Mouse (Mus musculus): ENCODE data around the gene Sspn. TPM values are rescaled to one million over a fixed set of nuclear protein-coding genes. Genes with fewer than 3 reads are reported as not detected.
A peak's percentile ranks its signal among the peaks of the same experiment; 100 is the strongest.

The Sspn gene
- total and polyA plus RNA-seq, 3 experiments: 0.04 to 0.14 (median 0.13) TPM

- H3K27ac ChIP-seq (ENCODE audit: insufficient read depth, low read depth): peak overlapping the region; percentile 37
- DNase-seq (ENCODE audit: extremely low read depth): peak; percentile 51
- dilution Hi-C loops (cut with MboI; ENCODE audit: extremely low pct_ligation_motif_present, extremely low pct_unique_long_range_greater_than_20kb, low sequenced_read_pairs) (no loop called here), in situ Hi-C loops (cut with MboI; ENCODE audit: low pct_ligation_motif_present, low pct_unique_long_range_greater_than_20kb, low sequenced_read_pairs) (no loop called here)
- H3K9me3 ChIP-seq (replicated peaks; ENCODE audit: low read length): no peaks in the 10 kb centered on the region
- no peak overlapping the region for H3K4me3 ChIP-seq (replicated peaks in 1 of 3; ENCODE audit: low read depth in 2 of 3, low read length in 2 of 3, poor library complexity in 1 of 3)
- no peaks in the 10 kb centered on the region for H3K79me2 ChIP-seq (replicated peaks; ENCODE audit: control insufficient read depth, extremely low read depth, insufficient read depth, poor library complexity, severe bottlenecking)
- TF ChIP-seq SIN3A (IDR thresholded peaks at IDR 0.05; ENCODE audit: low read length): peak; percentile 58; the same call in 1 of the 2 replicates
- TF ChIP-seq CHD1 (IDR thresholded peaks at IDR 0.05; ENCODE audit: low read depth, low read length): 0 out of 2 replicates have a peak, but pooled peaks have one; percentile 29
- no peak for TF ChIP-seq POLR2A (IDR thresholded peaks at IDR 0.05; ENCODE audit: low read depth, low read length)
- peak; percentile 36; the same call in 1 of the 2 replicates for TF ChIP-seq BHLHE40 (IDR thresholded peaks at IDR 0.05; ENCODE audit: low read depth, low read length)
- TF ChIP-seq CHD2 (IDR thresholded peaks at IDR 0.05; ENCODE audit: low read length): peak; percentile 28; the same call in 1 of the 2 replicates
- TF ChIP-seq KAT2A (IDR thresholded peaks at IDR 0.05; ENCODE audit: insufficient replicate concordance, low read length): 0 out of 2 replicates have a peak, but pooled peaks have one; percentile 2
- peak; percentile 8; the same call in 1 of the 2 replicates for TF ChIP-seq TCF12 (IDR thresholded peaks at IDR 0.05; ENCODE audit: low read depth, low read length)
- TF ChIP-seq ZMIZ1 (IDR thresholded peaks at IDR 0.05; ENCODE audit: low read depth, low read length): 0 out of 2 replicates have a peak, but pooled peaks have one; percentile 56
- TF ChIP-seq ETS1 (conservative IDR thresholded peaks at IDR 0.05; ENCODE audit: low read depth, low read length): peak; percentile 31; the same call in 1 of the 2 replicates
- peak; percentile 1; the same call in 1 of the 2 replicates for TF ChIP-seq SMC3 (IDR thresholded peaks at IDR 0.05; ENCODE audit: low read depth, low read length)
- peak; percentile 28; the same call in 1 of the 2 replicates for TF ChIP-seq MAFK (IDR thresholded peaks at IDR 0.05; ENCODE audit: insufficient replicate concordance, low read length)
- TF ChIP-seq TBP (conservative IDR thresholded peaks at IDR 0.05; ENCODE audit: low read depth, low read length): 0 out of 2 replicates have a peak, but pooled peaks have one; percentile 11
- no peak for TF ChIP-seq ZC3H11A (IDR thresholded peaks at IDR 0.05; ENCODE audit: low read depth, low read length)
- TF ChIP-seq ZKSCAN1 (IDR thresholded peaks at IDR 0.05; ENCODE audit: borderline replicate concordance, low read depth, low read length): no peak
- H3K4me2 ChIP-seq (ENCODE audit: insufficient read depth, low read depth, poor library complexity, severe bottlenecking): peak overlapping the region; percentile 32; the same call in 1 of the 2 replicates
- no peak overlapping the region for H3K9ac ChIP-seq (ENCODE audit: insufficient read depth, low read depth)
- peaks cover 51 to 59% of the 10 kb centered on the region in 2 experiments for H3K4me1 ChIP-seq (ENCODE audit: control insufficient read depth in 1 of 2, insufficient read depth in 2 of 2)
- H3K27me3 ChIP-seq (replicated peaks): no peaks in the 10 kb centered on the region
- H3K36me3 ChIP-seq (replicated peaks in 1 of 2; ENCODE audit: control insufficient read depth in 1 of 2, insufficient read depth in 1 of 2, low read length in 1 of 2): peaks cover 0 to 43% of the 10 kb centered on the region in 2 experiments
Observed at GRCm38 (mm10) chr6:146001396-146002191, 70.2 kb downstream of the Sspn start.

DNA sequence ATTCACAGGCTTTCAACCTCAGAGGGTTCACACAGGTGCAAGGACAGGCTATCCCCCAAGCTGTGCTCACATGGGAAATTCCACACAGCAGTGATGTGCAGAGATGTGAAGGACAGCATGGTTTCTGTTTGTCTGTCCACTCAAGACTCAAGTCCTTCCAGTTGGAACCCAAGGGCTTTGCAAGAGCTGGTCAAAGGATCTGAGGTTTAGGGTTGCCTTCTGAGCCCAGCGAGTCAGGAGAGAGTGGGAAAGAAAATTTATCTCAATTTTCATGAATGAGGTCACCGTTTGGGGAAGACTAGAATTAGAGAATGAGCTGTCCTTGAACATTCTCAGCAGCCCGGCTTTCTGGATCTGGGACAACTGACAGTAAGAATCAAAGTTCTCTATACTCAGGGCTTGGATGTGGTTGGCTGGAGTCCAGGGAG, 72.7 kb downstream of the Sspn start:
- dilution Hi-C loops (cut with MboI; ENCODE audit: extremely low pct_ligation_motif_present, extremely low pct_unique_long_range_greater_than_20kb, low sequenced_read_pairs): no loop called here
- no peak overlapping the region for H3K27ac ChIP-seq (ENCODE audit: insufficient read depth, low read depth)
- H3K4me2 ChIP-seq (ENCODE audit: insufficient read depth, low read depth, poor library complexity, severe bottlenecking): 0 out of 2 replicates have a peak overlapping the region, but pooled peaks have one; percentile 34
- H3K4me3 ChIP-seq (replicated peaks in 1 of 3; ENCODE audit: low read depth in 2 of 3, low read length in 2 of 3, poor library complexity in 1 of 3): no peak overlapping the region
- H3K9me3 ChIP-seq (replicated peaks; ENCODE audit: low read length): no peaks in the 10 kb centered on the region
- no peak for DNase-seq (ENCODE audit: extremely low read depth)
- peaks cover 59 to 84% of the 10 kb centered on the region in 2 experiments for H3K4me1 ChIP-seq (ENCODE audit: control insufficient read depth in 1 of 2, insufficient read depth in 2 of 2)
- in situ Hi-C loops (cut with MboI; ENCODE audit: low pct_ligation_motif_present, low pct_unique_long_range_greater_than_20kb, low sequenced_read_pairs): no loop called here
- no peaks in the 10 kb centered on the region for H3K27me3 ChIP-seq (replicated peaks)
- no peaks in the 10 kb centered on the region for H3K79me2 ChIP-seq (replicated peaks; ENCODE audit: control insufficient read depth, extremely low read depth, insufficient read depth, poor library complexity, severe bottlenecking)
- no peak overlapping the region for H3K9ac ChIP-seq (ENCODE audit: insufficient read depth, low read depth)
- H3K36me3 ChIP-seq (replicated peaks in 1 of 2; ENCODE audit: control insufficient read depth in 1 of 2, insufficient read depth in 1 of 2, low read length in 1 of 2): peaks cover 0 to 33% of the 10 kb centered on the region in 2 experiments
- TF ChIP-seq USF2 (conservative IDR thresholded peaks at IDR 0.05; ENCODE audit: low read depth, low read length) (no peak), PAX5 (IDR thresholded peaks at IDR 0.05; ENCODE audit: low read length) (no peak), POLR2AphosphoS2 (IDR thresholded peaks at IDR 0.05; ENCODE audit: low read depth, low read length) (no peak), NRF1 (IDR thresholded peaks at IDR 0.05; ENCODE audit: low read depth, low read length) (no peak), E2F4 (IDR thresholded peaks at IDR 0.05; ENCODE audit: insufficient replicate concordance, low read depth, low read length) (no peak), RAD21 (IDR thresholded peaks at IDR 0.05; ENCODE audit: low read depth, low read length) (no peak), ZC3H11A (IDR thresholded peaks at IDR 0.05; ENCODE audit: low read depth, low read length) (no peak), HCFC1 (IDR thresholded peaks at IDR 0.05; ENCODE audit: low read depth, low read length) (no peak), CHD2 (IDR thresholded peaks at IDR 0.05; ENCODE audit: low read length) (0 out of 2 replicates have a peak, but pooled peaks have one; percentile 18), IRF4 (IDR thresholded peaks at IDR 0.05; ENCODE audit: low read depth, low read length) (no peak), POLR2A (IDR thresholded peaks at IDR 0.05; ENCODE audit: low read depth, low read length) (no peak), MAZ (IDR thresholded peaks at IDR 0.05; ENCODE audit: low read depth, low read length) (no peak), ZKSCAN1 (IDR thresholded peaks at IDR 0.05; ENCODE audit: borderline replicate concordance, low read depth, low read length) (no peak), RCOR1 (conservative IDR thresholded peaks at IDR 0.05; ENCODE audit: low read depth, low read length) (0 out of 2 replicates have a peak, but pooled peaks have one; percentile 64), GABPA (IDR thresholded peaks at IDR 0.05; ENCODE audit: insufficient replicate concordance, low read depth, low read length) (no peak), ZMIZ1 (IDR thresholded peaks at IDR 0.05; ENCODE audit: low read depth, low read length) (no peak), JUND (conservative IDR thresholded peaks at IDR 0.05; ENCODE audit: low read depth, low read length) (no peak), TCF12 (IDR thresholded peaks at IDR 0.05; ENCODE audit: low read depth, low read length) (peak; percentile 40; the same call in 1 of the 2 replicates), BHLHE40 (IDR thresholded peaks at IDR 0.05; ENCODE audit: low read depth, low read length) (peak; percentile 55; the same call in 1 of the 2 replicates), TBP (conservative IDR thresholded peaks at IDR 0.05; ENCODE audit: low read depth, low read length) (no peak), JUN (IDR thresholded peaks at IDR 0.05; ENCODE audit: insufficient read depth, low read depth, low read length) (no peak)

All from CH12.LX (cell line).